Mouse (Mus musculus): ENCODE data around the gene Plxdc2.

The Plxdc2 gene

DNA sequence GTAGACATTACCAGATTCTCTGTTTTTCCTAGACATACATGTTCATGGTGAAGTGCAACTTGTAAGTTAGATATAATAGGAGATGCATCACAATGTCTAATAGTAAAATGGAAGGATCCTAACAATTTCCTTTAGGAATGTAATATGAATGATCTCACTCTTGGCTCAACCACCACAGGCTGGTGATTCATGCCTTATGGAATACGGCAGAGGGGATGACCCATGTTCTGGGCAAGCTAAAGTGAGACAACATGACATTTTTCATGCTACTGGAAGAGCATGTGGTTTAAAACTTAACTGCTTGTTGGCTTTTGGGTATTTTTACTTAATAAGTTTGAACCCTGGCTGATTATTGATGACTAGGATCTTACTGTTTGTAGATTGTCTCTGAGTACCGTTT is 50.4 kb downstream of the Plxdc2 start:
- in situ Hi-C loops (cut with MboI, MseI) = no loop called here

DNA sequence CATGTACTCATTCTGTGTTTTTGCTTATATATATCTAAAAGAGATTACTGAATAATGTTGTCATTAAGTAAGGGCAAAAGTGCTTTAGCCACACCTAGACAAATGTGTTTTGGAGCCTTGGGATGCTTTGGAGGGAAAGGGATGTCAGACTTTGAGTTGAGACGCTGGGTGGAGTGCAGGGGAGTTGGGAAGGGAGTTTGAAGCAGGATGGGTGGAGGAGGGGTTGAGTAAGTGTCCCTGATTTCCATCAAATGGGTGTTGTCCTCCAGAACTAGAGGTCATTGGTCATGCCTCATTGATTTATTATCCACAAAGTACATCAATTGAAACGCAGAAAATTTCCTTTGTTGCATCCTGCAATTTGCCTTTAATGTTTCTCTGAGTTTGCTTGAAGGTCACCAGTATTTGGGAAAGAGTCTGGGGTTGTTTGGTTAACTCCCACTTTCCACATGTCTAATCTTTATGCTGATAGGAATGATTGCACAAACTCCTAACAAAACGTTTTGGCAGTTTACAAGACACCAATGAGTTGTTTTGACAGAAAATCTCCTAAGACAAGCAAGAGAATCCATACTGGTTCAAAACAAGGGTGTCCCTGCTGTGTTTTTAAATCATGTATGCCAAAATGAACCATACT is 58.4 kb downstream of the Plxdc2 start:
- in situ Hi-C loops (cut with MboI, MseI) = no loop called here

DNA sequence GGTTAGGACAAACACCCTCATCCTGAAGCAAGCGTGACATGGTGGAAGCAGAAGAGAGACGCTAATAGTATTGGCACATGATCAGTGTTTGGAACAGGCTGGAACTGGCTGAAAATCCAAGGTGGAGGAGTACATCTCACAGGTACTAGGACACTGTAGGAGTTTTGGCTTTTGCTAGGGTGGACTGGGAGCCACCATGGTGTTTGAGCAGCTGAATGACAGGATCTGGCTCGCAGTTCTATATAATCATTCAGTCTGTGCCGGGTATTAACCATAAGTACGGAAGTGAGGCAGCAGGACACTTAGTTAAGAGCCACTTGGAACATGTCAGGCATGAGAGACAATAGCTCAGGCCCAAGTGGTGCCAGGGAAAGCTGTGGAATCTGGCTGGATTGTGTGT is 82.9 kb downstream of the Plxdc2 start:
- in situ Hi-C loops (cut with MboI, MseI) = no loop called here

DNA sequence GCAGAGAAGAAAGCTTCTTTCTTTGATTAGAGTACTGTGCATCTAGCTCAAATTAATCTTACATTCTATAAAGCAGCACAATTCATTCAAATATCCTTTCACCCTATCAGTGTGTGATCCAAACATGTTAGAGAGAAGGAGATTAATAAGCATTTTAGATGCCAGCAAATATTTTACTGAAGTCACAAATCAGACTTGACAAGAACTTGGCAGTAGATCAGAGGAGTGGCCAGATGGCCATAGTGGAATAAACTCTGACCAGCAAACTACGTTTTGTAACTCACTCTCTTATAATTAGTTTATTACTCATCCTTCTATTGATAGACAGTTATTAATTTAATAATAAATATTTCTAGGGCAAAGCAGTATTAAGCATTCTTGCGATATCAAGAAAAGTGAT is 86.5 kb downstream of the Plxdc2 start:
- in situ Hi-C loops (cut with MboI, MseI) = no loop called here

DNA sequence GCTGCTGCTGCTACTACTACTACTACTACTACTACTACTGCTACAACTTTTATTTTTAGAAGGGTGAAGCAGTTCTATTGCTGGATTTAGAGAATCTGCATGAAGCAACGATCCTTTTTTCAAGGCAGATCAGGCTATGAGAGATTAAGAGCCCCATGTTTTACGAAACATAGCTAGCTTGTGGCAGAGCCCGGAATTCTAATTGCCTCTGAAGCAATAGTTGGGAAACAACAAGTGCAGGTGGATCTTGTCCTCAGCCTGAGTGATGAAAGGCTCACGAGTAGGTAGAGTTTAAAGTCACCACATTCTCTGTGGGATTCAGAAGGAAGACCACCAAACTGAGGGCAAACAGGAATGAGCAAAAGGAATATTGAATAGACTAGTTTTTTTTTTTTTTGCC is 91.8 kb downstream of the Plxdc2 start:
- in situ Hi-C loops (cut with MboI, MseI) = no loop called here

DNA sequence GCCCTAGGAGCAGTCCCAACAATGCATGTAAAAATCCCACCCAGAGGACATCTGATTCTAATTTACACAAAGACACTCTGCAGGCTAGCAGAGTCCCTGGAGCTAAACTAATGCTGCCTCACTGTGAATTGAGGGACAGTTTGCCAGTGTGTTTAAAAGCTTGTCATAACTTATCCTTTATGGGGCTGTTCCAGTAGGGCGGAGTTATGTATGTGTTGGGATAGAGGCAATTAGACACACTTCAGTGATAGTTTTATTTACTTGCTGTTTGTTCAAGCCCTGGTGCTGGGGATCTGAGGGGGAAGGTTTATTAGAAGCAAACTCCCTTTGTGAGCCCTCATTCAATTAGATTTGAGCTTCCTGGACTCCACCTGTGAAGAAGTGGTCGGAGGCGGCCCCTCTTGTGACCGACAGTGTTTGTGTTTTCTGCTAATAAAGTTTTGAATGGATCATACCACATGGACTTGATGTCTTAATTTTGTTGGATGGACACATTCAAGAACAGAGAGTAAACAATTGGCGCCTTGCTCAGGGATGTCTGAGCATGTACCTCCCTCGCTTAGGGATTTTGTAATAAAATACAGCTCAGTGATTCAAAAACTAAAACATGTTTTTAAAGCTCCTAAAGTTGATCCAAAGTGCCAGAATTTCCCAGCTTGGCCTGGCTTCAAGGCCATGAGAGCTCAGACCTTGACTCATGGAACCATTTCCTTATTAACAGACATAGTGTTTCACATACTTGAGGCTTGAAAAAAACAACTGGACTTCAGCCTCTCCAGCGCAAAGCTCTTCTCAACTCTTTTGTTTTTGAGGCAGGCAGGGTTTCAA is 94.9 kb downstream of the Plxdc2 start:
- in situ Hi-C loops (cut with MboI, MseI) = no loop called here

DNA sequence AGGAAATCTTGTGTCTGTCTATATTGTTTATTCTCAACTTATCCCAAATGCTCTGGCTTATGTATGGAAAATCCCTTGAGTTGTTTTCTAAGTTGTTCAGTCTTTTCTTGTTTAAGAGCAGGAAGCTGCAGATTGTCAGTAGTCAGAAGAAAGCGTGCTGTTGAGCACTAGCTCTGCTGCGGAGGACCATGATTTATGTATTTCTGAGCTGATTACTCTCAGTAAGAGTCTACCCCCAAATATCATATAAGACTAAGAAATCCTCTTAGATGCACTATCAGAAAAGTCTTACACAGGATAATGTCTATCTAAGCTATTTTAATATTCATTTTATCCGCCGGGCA is 95.5 kb downstream of the Plxdc2 start:
- in situ Hi-C loops (cut with MboI, MseI) = no loop called here

DNA sequence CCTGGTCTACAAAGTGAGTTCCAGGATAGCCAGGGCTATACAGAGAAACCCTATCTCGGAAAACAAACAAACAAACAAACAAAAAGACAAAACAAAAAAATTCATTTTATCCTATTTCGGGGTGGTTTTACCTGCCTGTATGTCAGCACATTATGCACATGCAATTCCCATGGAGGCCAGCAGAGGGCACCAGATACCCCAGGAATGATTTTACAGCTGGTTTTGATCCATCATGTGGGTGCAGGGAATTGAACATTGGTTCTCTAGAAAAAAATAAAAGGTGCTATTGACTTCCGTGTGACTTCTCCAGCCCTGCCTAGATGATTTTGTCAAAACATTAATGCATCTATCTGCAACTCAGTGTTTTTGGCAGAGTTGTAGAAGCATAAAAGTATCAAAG is 96.0 kb downstream of the Plxdc2 start:
- in situ Hi-C loops (cut with MboI, MseI) = no loop called here

DNA sequence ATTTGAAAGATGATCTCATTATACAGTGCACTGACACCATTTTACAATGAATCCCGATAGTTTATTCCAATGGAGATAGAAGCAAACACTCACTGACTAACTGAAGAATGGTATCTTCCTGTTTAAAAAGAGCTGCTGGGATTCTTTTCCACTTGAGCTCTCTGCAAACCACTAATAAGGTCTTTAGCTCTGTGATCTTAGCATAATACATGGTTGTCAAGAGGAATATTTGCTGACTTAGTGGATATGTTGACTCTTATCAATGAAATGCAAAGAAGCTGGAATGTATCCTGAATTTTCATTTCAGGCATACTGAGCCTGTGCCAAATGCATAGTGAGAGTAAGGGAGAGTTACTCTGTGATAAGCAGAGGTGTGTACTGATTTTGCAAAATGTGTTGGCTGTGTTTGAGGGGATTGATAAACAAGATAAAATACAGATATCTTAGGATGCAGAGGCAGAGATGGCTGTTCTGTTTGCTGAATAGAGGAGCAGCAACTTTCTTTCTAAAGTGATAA is 100.2 kb downstream of the Plxdc2 start:
- in situ Hi-C loops (cut with MboI, MseI) = no loop called here

DNA sequence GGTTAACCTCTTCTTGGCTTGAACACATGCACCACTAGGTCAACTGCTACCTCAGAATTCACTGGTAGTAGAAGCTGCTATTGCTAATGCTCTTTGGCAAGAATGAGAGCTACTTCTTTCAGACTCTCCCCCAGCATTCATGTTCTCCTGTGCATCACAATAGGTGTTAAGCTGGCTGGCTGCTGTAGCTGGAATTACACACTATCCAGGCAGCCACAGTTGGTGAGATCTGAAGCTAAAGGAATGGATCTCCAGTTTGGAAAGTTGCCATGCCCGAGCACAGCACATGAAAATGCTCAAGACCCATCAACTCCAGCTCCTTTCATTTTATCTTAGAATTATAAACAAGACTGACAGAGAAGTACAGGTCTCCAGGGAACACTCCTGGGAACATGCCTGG is 103.4 kb downstream of the Plxdc2 start:
- in situ Hi-C loops (cut with MboI, MseI) = no loop called here

DNA sequence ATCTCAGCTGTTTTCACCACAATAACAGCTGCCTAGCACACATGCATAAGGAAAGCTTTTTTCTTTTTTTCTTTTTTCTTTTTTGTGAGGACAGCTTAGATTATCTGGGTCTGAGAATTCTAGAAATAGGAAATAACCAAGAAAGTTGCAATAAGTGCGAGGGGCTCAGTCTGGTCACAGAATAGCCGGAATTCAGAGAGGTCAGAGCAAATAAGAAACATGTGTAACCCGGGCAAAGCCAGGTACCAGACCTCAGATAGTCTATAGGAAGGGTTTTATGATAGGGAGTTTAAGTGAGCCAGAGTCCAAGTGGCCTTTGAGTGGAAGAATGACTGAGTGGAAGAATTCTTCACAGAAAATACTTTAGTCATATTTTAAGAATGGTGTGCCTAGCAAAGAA is 114.0 kb downstream of the Plxdc2 start:
- in situ Hi-C loops (cut with MboI, MseI) = no loop called here

DNA sequence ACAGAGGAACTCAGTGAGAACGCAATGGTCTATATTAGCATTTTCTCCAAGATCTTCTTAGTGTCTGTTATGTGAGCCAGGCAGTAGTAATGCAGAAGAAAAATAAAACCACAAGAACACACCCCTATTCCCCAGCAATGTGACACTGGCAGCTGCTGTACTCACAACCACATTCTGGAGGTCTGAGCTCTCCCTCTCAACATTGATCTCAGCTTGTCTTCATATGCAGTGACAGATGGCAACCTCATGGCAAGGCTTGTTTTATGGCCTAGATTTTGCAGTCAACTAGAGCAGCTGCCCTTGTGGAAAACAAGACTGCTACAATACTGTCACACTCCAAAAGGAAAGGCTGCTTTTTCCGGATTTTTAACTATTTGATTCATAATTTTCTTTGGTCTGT is 127.8 kb downstream of the Plxdc2 start:
- in situ Hi-C loops (cut with MboI, MseI) = no loop called here

DNA sequence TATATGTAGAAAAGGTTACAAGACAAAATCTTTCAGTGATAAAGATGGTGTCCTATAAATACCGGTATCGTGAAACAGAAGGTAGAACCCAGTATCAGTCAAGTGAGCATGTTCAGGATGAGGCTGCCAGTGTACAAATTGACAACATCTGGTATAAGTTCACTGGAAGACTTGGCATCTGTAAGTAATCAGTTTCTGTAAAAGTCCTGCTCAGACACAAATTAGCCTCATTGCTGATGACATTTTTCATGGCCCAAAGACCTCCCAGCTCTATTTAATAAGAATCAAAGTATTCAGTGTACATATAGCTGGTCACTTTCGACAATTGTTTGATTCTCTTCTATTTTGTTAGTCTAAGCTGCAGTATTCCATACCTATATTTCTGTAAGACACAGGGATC is 129.9 kb downstream of the Plxdc2 start:
- in situ Hi-C loops (cut with MboI, MseI) = no loop called here

DNA sequence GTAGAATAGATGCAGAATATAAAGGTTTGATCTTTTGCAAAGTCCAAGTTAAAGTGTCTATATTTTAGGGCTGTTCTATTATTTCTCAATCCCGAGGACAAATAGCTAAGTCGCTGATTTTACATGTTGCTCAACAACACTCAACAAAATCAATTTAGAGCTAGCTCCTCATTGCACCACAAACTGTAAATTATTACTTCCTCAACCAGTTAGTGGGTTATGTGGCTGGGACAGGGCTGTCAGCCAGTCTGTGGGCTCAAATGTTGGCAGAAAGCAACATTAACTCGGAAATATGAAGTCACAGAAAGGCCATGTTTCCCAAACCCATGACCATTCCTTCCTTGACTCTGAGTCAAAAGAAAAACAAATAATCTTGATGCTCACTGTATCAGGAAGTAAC is 135.1 kb downstream of the Plxdc2 start:
- in situ Hi-C loops (cut with MboI, MseI) = loop anchor here (10.0 kb wide), 1 partner anchor 446 kb away; no protein-coding TSS in a partner anchor

DNA sequence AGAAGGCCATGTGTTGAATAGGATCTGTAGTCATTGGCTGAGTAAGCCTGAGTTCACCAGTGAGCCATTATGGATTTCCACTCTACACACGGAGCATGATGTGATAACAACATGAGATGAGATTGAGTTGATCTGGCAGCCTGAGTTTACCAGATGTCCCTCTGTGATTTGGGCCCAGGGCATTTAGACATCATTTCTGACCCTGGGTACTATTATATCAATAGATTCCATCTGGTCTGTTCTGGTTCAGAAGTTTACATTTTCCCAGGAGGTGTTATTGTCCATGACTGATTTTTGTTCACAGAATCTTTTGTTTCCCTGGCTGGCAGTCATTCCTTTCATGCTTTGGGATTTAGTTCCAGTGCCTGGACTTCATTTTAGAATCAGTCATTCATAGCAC is 146.7 kb downstream of the Plxdc2 start:
- in situ Hi-C loops (cut with MboI, MseI) = no loop called here

DNA sequence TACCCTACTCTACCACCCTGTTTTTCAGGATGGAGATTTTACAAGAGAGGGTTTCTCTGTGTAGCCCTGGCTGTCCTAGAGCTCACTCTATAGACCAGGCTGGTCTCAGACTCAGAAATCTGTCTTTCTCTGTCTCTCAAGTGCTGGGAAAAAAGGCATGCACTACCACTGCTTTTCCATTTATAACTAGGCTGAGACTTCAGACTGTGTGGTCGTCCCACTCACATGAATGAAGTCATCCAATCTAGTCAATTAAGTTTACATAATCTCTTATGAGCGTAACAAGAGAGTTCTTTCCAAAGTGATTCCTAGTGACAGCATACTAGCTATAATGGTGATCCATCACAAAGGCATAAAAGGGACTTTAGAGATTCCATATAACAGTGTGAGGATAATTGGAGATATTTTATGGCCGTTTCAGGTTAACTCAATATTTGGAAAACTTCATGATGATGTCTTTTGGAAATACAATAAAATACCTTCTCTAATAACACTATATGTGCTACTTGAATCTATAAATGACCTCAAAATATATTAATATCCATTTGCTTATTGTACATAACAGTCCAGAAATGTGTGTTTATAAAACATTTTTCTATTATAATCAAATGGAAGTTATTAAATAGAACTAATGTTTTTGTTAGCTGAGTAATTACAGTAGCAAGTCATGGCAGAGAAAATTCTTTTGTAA is 151.6 kb downstream of the Plxdc2 start:
- in situ Hi-C loops (cut with MboI, MseI) = no loop called here

DNA sequence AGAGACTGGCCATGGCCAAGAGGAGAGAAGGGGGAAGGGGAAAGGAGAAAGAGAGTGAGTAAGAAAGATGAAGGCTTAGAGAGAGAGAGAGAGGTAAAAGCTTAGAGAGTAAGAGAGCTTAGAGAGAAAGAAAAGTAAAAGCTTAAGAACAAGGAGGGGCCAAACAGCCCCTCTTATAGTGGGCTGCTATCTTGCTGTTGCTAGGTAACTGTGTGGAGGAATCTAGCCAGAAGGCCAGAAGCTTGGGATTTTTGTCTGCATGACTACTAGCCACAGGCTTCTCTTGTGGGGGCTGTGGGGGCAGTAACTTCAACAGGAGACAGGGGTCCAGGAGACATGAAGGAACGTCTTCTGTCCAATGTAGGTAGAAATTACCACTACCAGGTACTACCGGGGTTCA is 162.0 kb downstream of the Plxdc2 start:
- in situ Hi-C loops (cut with MboI, MseI) = no loop called here

DNA sequence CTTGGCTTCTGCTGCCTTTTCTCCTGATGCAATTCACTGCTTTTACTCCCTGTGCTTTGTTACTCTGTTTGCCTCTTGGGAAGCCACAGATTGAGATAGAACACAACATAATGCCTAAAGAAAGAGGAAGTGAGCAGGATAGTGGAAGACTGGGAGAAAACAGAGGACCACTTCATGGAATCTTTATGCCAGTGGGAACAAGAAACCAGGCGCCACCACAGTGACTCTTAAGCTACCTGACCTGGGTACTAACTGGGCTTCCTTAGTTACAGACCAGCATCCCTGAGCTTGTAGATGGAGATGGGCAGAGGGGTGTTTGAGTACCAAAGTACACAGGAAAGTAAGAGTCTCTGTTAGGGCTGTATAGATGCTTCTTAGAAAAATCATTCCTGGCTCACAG is 167.3 kb downstream of the Plxdc2 start:
- in situ Hi-C loops (cut with MboI, MseI) = no loop called here

DNA sequence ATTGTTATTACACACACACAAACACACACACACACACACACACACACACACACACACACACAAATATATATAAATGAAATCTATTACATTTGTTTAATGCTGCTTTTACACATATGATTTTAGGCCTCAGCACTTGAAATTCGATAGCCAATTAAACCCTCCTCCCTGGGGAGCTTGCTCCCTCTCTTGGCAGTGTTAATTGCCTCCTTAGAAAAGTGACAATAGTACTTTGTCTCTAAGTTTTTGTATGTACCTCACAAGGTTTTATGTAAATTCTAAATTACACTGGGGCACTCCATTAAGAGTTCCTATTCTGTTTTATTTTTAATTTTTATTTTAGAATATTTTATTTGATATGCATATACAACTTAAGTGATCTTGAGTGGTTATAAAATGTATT is 176.1 kb downstream of the Plxdc2 start:
- in situ Hi-C loops (cut with MboI, MseI) = no loop called here

DNA sequence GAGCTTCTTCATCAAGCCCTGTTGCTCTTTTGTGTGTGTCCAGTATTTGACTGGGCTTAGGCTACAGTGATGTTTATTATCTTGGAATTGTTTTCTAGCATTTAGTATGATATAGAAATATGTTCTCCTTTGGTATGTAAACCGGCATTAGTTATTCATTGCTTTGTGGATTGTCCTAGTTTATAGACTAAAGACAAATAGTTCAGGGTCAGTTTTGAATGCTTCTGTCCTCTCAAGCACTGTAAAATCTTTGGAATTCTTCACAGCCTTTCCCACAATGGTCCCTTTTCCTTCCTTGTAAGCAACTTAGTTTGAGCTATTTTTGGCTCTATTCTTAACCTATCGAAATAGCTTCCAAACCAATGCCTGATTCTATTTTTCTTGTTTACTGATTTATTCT is 178.5 kb downstream of the Plxdc2 start:
- in situ Hi-C loops (cut with MboI, MseI) = no loop called here

DNA sequence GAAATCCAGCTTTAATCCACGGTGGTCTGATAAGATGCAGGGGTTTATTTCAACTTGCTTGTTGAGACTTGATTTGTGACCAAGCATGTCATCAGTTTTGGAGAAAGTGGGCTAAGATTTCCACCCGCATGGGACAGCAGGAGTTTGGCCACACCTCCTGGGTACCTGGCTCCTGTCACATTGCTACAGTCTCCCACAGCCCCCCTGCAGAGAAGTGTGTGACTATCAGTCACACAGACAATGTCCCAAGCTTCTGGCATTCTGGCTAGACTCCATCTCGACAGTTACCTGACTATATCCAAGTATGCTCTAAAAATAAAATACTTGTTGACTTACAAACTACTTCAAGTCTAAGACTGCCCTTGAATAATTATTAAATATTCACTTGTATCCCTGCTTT is 185.1 kb downstream of the Plxdc2 start:
- in situ Hi-C loops (cut with MboI, MseI) = no loop called here

DNA sequence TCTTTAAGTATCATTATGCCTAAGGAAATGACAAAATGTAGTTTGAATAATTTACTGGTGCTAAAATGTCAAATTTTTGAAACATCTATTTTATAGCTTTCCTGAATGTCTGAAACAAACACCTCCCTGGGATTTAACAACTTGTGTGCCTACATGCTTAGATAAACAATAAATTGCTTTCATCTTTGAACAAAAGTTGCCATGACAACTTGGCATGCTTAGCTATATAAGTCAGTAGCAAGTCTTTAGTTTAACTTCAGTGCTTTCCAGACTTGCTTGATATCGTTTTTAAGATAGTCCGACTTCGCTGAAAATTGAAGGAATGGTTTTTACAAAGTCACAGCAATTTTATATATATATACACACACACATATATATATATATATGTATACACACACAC is 189.1 kb downstream of the Plxdc2 start:
- in situ Hi-C loops (cut with MboI, MseI) = no loop called here

DNA sequence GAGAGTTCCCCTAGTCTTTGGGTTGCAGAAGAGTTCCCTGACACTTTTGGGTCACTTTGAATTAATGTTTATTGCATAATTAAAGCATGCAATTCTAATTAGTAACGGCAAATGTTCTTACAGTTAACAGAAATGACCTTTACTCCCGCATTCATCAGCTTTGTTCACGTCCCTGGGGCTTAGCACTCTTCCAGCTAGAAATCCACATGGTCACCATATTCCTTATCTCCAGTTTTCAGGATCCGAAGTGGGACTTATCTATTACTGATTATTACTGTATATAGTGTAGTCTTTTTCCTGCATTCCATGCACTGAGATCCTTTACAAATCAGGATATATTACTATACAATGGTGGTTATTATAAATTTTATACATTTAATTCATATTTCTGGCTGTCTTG is 203.2 kb downstream of the Plxdc2 start:
- in situ Hi-C loops (cut with MboI, MseI) = loop anchor here (10.0 kb wide), 1 partner anchor 1046 kb away; no protein-coding TSS in a partner anchor
